Mouse (Mus musculus) cortical plate, adult 2 months (tissue): ENCODE results near the gene Gm5460. TPM values are rescaled to one million over a fixed set of nuclear protein-coding genes. Genes with fewer than 3 reads are reported as not detected.

ENCODE experiments used
- H3K27ac ChIP-seq: fragments of 200-500 bp; 2 replicates; pipeline ENCODE4 v1.5.1; 2012; ENCODE audit warnings: low read length, control low read depth, inconsistent platforms; ENCODE audit not compliant: insufficient read depth
- H3K4me1 ChIP-seq: fragments of 200-500 bp; 2 replicates; pipeline ENCODE4 v1.6.1; 2011; ENCODE audit warnings: low read length; ENCODE audit not compliant: control insufficient read depth, insufficient read depth
- H3K4me3 ChIP-seq: fragments of 200-500 bp; 2 replicates; pipeline ENCODE4 v1.5.1; 2011; ENCODE audit warnings: mild to moderate bottlenecking, low read length, control low read depth; ENCODE audit not compliant: insufficient read depth
- CTCF ChIP-seq: fragments of 200-500 bp; IDR thresholded peaks from 2 replicates; pipeline ENCODE4 v1.5.1; 2011; ENCODE audit warnings: mild to moderate bottlenecking, control low read depth, low read length; ENCODE audit not compliant: insufficient read depth; ENCODE audit errors: extremely low read depth
- POLR2A ChIP-seq: fragments of 200-500 bp; IDR thresholded peaks from 2 replicates; pipeline ENCODE4 v1.6.1; 2011; ENCODE audit warnings: mild to moderate bottlenecking, low read length, control low read depth; ENCODE audit not compliant: insufficient read depth; ENCODE audit errors: extremely low read depth
- polyA plus RNA-seq: library from polyadenylated mRNA; depleted of rRNA; stranded (reverse); fragments of >200 nt; gene quantifications from 2 replicates; pipeline ENCODE4 v1.2.3, GENCODE M21; 2012

The Gm5460 gene
- polyA plus RNA-seq, 1 experiment, result not detected

DNA sequence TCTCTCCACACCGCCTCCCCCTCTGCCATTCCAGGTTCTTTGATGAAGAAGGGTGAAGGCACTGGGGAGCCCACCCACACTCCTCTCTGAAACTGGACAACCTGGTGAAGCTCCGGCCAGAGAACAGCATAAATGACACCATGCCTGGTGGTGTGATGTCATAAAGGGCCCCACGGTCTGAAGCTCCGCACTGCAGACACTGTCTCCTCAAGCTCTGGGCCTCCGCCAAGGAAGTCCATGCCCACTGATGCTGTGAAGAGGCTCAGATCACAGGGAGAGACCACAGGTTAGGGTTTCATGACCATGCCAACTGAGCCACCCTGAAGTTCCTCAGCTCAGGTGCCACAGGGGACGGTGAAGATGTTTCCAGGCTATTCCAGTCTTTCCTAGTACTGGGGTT is 36.0 kb downstream of the Gm5460 start, which contains the start of gene Antxrl:
TSS of gene Antxrl (plus strand) at position 192 of the 400 bp plus-strand sequence.
- H3K4me3 ChIP-seq, result no peak within 1 kb of the TSS
- H3K27ac ChIP-seq, result no peak within 1 kb of the TSS
- no peak for TF ChIP-seq POLR2A
- TF ChIP-seq CTCF, result no peak
- no peaks in the 10 kb centered on the region for H3K4me1 ChIP-seq

- H3K4me3 ChIP-seq, result no peak overlapping the region
- no peaks in the 10 kb centered on the region for H3K4me1 ChIP-seq
- H3K27ac ChIP-seq, result no peak overlapping the region
- TF ChIP-seq POLR2A, result no peak
- no peak for TF ChIP-seq CTCF
These were observed 55.1 kb downstream of the Gm5460 start for GRCm38 (mm10) chr14:34071665-34072064.

DNA sequence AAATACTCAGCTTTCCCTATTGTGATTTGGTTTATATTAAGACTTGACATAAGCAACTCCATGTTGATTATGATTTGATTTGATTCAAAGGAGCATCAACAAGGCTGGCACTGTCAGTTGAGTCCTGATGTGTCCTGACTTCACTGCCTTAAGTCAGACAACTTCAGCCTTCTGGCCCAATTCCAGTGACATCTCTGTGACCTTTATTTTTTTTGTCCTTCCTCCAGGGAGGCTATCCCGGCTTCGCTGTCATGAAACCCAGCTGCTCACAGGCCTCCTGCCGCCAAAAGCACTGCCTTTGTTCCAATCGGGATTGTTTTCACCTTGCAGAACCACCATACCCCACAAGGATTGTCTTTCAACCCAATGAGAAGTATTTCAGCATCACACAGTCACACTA is 58.8 kb downstream of the Gm5460 start:
- H3K4me1 ChIP-seq, result no peaks in the 10 kb centered on the region
- H3K27ac ChIP-seq, result no peak overlapping the region
- no peak overlapping the region for H3K4me3 ChIP-seq
- TF ChIP-seq POLR2A, result no peak
- TF ChIP-seq CTCF, result no peak

- H3K27ac ChIP-seq, result no peak overlapping the region
- H3K4me1 ChIP-seq, result no peaks in the 10 kb centered on the region
- no peak for TF ChIP-seq POLR2A
- H3K4me3 ChIP-seq, result no peak overlapping the region
These were observed 60.7 kb downstream of the Gm5460 start for GRCm38 (mm10) chr14:34077222-34077621.

GRCm38 (mm10) chr14:34078293-34078692 is 61.7 kb downstream of the Gm5460 start:
- Histone ChIP-seq H3K27ac (no peak overlapping the region), H3K4me3 (no peak overlapping the region), H3K4me1 (no peaks in the 10 kb centered on the region)
- TF ChIP-seq POLR2A, result no peak
- no peak for TF ChIP-seq CTCF

- H3K4me3 ChIP-seq, result no peak overlapping the region
- no peaks in the 10 kb centered on the region for H3K4me1 ChIP-seq
- no peak overlapping the region for H3K27ac ChIP-seq
- TF ChIP-seq POLR2A (no peak), CTCF (peak; percentile 94)
These were observed 63.9 kb downstream of the Gm5460 start for GRCm38 (mm10) chr14:34080321-34080997.

DNA sequence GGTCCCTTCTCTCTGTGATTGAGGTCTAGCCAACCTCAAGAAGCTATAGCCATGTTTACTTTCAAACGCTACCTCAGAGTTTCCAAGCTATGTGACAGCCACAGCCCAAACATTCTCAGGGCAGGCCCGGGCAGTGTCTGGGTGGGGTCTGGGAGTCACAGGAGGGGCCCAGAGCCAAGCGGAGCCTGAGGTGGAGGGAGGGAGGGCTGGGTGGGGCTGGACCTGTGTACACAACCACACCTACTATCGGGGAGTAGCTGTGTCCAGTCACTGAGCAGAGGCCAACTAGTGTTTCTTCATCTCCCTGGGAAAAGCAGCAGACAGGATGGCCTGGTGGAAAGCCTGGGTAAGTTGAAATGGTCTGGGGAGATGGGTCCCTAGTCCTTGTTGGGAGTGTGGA is 69.2 kb downstream of the Gm5460 start, which contains the start of gene Anxa8:
TSS of gene Anxa8 (plus strand) at position 251 of the 400 bp plus-strand sequence.
- Histone ChIP-seq H3K4me3 (no peak within 1 kb of the TSS), H3K4me1 (no peaks in the 10 kb centered on the region), H3K27ac (no peak within 1 kb of the TSS)
- TF ChIP-seq POLR2A, result no peak
- no peak for TF ChIP-seq CTCF

GRCm38 (mm10) chr14:34086806-34087205 is 70.2 kb downstream of the Gm5460 start:
- no peak overlapping the region for H3K27ac ChIP-seq
- TF ChIP-seq POLR2A (no peak), CTCF (no peak)
- H3K4me1 ChIP-seq, result no peaks in the 10 kb centered on the region
- H3K4me3 ChIP-seq, result no peak overlapping the region

GRCm38 (mm10) chr14:34087856-34088398 is 71.4 kb downstream of the Gm5460 start:
- TF ChIP-seq POLR2A (no peak), CTCF (no peak)
- Histone ChIP-seq H3K27ac (no peak overlapping the region), H3K4me3 (no peak overlapping the region), H3K4me1 (no peaks in the 10 kb centered on the region)

DNA sequence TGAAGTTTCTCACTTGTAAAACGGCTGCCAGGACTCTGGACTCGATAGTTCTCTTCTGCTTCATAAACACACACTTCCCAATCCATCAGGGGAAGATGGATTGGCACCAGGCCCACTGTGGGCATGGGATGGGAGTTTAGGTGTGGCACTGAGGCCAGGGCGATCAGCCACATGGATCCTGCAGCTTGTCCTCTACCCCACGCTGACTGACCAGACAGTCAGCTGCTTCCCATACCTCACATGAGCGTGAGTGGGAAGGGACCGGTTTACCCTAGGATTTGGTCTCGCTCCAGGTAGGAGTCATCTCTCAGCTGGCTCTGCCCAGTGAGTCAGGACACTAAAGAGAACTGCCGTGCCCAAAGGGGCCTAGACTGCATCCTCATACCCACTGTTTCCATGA is 73.2 kb downstream of the Gm5460 start:
- H3K4me1 ChIP-seq, result no peaks in the 10 kb centered on the region
- H3K27ac ChIP-seq, result no peak overlapping the region
- no peak for TF ChIP-seq CTCF
- TF ChIP-seq POLR2A, result no peak
- H3K4me3 ChIP-seq, result no peak overlapping the region
